Mouse (Mus musculus) cerebellum, postnatal 14 days (tissue): ENCODE results near the gene Ilkap.

Experiments
- DNase-seq, 2 experiments: peaks; one replicate each; pipeline ENCODE4 v3.0.0; 2021; ENCODE audit warnings: mixed read lengths in 2 of 2

Gene Ilkap

DNA sequence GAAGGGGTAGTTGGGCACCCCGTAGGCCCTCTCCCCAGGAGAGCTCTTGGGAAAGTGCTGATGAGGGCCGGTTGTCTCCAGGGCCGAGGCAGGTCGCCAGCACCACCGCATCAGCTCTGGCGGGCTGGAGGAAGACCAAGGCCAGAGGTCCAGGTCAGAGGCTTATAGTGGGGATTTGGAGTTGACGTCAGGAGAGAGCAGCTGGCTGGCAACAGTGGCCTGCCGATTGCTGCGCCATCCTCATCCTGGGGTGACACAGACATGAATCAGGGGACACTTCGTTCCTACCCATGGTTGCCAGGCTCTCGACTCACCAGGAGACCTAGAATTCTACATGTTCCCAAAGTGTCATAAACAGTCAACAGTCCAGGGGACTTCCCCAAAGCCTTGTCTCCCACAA lies 42.5 kb downstream of the Ilkap start:
- no peak for DNase-seq

DNA sequence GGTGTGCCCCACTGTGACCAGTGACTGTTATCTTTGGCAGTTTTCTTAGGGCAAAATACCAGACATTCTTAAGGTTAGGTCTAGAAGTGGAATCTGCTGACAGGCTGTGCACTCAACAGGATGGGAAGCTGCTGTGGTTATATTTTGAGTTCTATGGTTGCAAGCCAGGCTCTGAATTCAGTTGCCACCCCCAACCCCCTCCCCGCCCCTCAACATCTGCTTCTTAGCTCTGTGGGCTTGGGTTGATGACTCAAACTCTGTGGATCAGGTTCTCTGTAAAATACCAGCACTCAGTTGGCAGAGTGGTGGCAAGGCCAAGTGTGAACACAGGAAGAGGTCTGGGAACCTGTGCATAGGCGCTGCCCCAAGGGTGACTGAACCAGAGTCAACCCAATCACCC lies 46.3 kb downstream of the Ilkap start:
- no peak for DNase-seq

DNA sequence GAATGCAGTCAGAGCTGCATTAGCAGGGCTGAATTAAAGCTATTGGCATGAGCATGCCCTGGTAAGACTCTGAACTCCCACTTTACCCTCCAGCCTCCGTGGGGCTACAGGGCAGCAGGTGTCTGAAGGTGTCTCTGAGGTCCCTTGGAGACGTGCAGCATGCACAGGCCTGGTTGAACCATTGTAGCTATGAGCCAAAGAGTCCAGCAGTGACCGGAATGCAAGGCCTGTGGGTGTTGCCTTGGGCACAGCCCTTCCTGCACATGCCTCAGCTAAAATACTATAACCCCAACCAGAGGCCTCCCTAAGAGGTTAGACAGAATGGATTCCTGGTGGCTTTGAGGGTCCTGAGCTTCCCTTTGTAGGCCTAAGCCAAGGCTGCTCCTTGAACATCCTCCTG lies 47.4 kb downstream of the Ilkap start:
- no peak for DNase-seq

DNA sequence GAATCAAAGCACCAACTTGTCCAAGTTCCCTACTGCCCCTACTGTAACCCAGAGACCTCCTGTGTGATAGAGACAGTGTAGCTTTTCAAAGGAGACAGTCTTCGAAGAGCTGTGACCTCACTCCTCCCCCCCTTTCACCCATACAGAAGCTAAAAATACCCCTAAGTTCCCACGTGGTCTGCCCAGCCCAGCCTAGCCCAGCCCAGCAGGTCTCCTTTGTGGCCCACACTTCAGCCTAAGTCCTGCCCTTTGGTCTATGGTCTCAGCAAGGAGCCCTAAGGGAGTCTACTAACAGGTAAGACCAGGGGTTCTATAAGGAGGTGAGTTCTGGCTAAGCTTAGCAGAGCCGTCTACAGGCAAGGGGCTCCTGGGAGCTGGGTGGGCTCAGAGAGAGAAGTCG lies 47.8 kb downstream of the Ilkap start, which contains the start of gene Klhl30:
Klhl30 (plus strand) TSS at position 176 of the 400 bp plus-strand sequence.
- DNase-seq: no peak

DNA sequence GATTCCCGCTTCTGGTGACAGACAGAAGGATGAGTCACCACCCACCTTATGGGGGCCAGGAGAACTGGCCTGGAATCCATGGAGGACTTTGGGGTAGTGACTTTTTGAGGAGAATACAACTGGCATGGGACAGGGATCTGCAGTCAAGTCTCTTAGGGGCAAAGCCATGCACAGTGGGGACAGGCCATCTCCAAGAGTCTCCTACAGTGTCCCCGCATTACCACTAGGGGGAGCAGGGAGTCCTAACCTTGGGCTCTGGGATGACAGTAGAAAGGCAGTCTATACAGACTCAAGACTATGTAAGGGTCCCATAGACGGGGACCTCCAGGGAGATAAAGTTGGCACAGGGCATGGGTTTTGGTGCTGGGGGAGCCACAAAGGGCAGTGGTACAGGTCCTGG lies 51.7 kb downstream of the Ilkap start:
- peak; percentile 79 to 81 for DNase-seq

DNA sequence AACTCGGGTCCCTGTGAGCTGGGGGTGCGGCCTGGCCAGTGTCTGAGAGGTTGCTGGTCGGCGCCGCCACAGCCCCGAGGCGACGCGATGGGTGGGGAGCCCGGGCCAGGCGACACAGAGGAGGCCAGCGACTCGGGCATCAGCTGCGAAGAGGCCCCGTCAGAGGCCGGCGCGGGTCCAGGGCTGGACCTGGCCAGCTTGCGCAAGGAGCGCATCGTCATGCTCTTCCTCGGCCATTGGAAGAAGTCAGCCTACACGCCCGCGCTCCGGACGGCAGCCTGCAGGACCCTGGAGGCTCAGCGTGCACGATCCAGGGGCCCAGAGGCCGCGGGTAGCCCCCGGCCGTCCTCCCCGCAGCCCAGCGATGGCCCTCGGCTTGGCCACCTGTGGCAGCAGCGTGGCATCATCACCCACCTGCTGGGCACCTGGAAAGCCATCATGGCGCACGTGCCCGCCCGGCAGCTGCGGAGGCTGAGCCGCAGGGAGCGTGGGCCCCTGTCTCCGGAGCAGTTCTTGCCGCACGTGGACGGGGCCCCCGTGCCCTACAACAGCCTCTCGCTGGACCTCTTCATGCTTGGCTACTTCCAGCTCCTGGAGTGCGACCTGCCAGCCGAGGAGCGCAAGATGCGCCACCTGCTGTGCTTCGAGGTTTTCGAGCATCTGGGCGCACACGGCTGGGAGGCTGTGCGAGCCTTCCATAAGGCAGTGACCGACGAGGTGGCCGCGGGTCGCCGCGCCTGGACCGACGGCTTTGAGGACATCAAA lies 53.5 kb downstream of the Ilkap start:
- DNase-seq: peak; percentile 52 to 54

DNA sequence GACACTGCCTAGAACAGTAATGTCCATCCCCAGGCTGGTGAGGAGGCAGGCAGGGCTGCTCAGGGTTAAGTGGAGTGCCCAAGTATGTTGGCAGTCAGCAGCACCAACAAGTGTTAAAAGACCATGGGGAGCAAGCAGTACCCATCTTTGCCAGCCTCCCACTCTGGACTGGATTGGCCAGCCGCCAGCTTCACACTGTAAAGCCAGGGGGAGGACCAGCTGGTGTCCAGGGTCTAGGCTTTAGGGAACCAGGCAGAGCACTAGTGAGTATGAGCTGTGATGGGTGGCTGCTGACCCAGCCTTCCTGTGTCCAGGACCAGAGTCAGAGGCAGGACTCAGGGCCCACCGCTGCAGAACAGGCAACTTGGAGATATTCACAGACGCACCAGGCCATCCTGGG lies 54.6 kb downstream of the Ilkap start:
- DNase-seq: peak; percentile 26 to 54

DNA sequence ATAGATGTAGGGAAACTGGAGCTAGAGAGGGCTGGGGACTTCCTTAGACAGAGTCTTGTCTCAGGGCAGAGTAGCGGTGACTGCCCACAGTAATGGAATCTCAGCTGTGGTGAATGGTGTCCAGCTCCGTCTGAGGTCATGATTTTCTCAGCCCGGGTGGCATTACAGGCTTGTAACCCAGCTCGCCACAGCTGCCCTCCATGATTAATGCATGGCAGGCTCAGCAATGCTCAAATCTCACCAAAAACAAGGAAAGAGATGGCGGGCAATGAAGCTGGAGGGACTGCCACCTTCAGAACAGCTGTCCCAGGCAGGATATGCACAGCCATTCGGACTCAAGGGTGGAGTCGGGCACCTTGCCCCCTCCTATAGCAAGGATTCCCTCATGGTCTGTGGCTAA lies 61.3 kb downstream of the Ilkap start:
- no peak for DNase-seq

DNA sequence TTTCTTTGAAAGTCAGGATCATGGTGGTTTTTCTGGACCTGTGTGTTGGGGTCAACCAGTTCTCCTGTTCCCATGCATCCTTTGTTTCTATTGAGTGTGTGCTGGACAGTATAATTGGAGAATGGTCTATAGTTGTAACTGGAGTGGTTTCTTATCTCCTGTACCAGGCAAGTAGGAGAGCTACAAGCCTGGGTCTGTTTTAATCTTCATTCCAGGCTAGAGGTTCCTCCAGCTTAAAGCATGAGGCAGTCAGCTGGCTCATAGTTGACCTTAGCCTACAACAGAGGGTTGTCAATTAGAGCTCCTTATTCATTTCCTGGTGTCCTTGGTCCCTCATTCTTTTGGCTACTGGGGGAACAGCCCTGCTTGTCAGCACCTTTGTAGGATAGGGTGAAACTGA lies 65.0 kb downstream of the Ilkap start:
- no peak for DNase-seq

DNA sequence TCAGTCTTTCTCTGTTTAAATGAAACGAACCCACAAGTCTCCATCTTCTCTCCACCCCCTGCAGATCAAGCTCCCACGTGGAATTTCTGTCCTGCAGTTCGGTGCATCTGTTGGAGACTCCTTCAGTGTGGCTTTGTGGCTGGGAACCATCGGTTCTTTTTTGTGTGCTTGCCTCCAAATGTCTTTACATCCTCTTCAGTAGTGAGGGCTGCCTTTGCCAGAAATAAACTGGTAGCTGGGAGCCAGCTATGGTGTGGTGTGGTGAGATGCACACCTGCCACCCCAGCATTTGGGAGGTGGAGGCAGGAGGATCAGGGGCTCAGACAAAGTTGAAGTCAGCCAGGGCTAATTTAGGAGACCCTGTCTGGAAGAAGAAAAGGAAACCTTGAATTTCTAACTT lies 66.5 kb downstream of the Ilkap start:
- DNase-seq: no peak

DNA sequence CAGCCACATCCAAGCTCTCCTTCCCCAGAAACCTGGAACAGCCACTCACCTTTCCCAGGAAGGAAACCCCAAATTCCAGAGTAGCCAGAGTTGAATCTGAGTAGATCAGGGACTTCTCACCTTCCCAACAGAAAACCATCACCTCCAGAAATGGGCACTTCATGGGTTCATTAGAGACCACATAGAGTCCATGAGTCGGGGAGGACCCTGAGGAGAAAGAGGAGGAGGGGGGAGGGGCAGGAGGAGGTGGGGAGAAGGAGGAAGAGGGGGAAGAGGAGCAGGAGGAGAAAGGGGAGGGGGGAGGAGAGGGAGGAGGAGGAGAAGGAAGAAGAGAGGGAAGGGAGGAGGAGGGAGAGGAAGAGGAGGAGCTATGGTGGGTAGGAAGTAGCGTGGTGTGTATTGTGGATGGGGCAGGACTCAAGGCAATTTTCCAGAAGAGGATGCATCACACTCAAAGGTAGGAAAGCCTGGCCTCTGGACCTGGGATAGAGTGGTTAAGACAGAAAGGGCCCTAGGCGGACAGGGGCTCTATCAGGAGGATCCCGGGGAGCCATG lies 73.0 kb downstream of the Ilkap start:
- DNase-seq: no peak

DNA sequence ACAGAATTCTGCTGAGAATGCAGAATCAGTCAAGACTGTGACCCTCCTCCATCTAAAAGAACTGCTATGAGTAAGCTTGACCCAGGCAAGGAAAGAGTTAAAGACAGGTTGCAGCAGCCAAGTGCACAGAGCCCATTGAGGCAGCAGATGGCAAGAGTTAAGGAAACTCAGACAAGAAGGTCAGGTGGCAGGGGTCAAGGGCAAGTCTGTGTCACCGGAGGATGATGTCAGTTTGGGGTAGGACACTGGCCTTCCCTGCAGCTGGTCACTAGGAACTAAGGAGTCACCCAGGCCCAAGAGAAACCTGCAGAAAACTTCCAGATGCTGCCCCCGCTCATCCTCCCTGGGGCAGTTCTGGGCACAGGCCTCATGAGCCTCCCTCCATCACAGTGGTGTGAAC lies 74.0 kb downstream of the Ilkap start:
- DNase-seq: no peak
